Mouse (Mus musculus) spleen, adult 12 weeks (tissue): ENCODE measurements around the gene Agxt.

Experiments used
- DNase-seq: peaks from one replicate; pipeline ENCODE4 v3.0.0; 2022; ENCODE audit warnings: low spot score

Gene Agxt

DNA sequence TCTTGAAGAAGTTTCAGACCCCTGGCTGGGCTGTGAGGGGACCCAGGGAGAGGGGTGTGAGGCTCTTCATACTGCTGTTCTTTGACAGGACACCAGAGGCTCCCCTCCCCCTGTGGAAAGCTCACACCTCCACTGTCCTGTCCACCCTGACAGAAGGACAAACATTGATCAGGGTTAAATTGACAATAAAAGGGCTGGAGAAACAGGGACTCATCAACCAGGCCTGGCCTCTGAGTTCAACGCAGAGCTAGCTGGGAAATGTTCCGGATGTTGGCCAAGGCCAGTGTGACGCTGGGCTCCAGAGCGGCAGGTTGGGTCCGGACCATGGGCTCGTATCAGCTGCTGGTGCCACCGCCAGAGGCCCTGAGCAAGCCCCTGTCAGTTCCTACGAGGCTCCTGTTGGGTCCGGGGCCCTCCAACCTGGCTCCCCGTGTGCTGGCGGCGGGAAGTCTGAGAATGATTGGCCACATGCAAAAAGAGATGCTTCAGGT lies at the start of gene Agxt:
Gene Agxt, plus strand, starts transcription at position 205 of the 491 bp plus-strand sequence.
- no peak for DNase-seq

DNA sequence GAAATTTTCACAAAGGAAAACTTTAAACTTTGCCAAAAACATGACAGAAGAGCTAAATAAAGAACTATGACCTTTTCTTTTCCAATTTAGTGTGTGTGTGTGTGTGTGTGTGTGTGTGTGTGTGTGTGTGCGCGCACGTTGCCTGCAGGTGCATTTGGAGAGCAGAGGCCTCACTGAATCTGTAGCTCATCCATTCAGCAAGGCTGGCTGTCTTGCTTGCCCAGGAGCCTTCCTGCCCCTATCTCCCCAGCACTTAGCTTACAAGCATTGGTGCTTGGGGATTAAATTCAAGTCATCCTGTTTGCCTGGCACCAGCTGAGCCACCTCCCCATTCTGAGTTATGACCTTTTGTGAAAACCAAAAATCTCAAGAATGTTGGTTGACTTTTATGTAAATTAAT lies 42.5 kb upstream of the Agxt start:
- no peak for DNase-seq

GRCm38 (mm10) chr1:93098956-93099355 lies 36.1 kb upstream of the Agxt start:
- DNase-seq: no peak

DNA sequence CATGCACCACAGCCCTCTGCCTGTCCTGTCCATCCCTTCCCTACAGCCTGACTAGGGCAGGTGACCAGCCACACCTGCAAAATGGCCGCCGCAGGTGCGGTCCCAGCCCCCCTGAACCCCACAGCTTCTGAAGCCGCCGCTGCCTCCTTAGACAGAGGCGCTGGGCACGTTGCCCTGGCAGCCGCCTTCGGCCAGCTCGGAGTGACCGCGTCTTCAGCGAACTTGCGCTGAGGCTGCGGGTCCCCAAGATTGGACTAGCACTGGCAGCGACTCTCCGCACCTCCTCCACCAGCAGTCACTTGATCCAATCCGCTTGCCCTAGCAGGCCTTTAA lies 34.8 kb upstream of the Agxt start:
- no peak for DNase-seq

GRCm38 (mm10) chr1:93100576-93101491 lies 34.2 kb upstream of the Agxt start:
- DNase-seq: no peak

- no peak for DNase-seq
Measured at GRCm38 (mm10) chr1:93101571-93102061, 33.4 kb upstream of the Agxt start, which contains the start of gene Kif1a. TSS of gene Kif1a (minus strand) at chr1:93101951.

DNA sequence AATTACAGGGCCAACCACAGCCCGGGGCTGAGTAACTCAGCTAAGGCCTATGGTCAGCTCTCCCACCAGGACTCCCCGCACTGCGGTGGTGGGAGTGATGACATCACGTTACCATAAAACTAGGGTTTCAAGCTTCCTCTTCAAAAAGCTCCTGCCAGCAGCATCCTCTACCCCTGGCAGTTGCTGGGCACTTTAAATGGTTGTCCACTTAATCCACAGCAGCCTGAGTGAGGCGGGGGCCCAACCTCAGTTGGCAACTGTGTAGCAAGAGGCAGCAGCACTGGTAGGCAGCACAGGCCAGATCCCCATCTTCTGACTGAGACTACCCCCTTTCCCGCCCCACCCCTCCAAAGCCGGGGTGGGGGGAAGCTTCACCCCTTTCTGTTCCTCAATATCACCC lies 32.3 kb upstream of the Agxt start:
- no peak for DNase-seq

GRCm38 (mm10) chr1:93114713-93115463 lies 20.2 kb upstream of the Agxt start:
- DNase-seq: no peak

DNA sequence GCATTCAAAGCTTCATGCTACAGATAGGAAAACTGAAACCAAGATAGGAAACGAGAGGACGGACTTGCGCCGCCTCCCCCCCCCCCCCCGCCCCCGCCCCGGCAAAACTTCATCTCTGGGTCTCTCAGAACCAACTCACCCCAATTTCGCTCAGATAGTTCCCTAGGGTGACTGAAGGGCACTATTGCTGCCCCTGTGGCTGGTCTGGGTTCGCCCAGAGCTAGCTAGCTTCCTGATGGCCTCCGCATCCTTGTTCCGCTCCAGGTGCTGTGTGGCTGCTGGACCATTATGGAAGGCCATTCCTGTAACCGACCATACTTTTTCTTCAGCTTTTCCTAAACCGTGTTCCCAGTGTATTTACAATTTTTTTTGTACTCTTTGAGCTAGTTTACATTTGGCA lies 19.6 kb upstream of the Agxt start:
- no peak for DNase-seq

GRCm38 (mm10) chr1:93118816-93119215 lies 16.2 kb upstream of the Agxt start:
- DNase-seq: no peak

DNA sequence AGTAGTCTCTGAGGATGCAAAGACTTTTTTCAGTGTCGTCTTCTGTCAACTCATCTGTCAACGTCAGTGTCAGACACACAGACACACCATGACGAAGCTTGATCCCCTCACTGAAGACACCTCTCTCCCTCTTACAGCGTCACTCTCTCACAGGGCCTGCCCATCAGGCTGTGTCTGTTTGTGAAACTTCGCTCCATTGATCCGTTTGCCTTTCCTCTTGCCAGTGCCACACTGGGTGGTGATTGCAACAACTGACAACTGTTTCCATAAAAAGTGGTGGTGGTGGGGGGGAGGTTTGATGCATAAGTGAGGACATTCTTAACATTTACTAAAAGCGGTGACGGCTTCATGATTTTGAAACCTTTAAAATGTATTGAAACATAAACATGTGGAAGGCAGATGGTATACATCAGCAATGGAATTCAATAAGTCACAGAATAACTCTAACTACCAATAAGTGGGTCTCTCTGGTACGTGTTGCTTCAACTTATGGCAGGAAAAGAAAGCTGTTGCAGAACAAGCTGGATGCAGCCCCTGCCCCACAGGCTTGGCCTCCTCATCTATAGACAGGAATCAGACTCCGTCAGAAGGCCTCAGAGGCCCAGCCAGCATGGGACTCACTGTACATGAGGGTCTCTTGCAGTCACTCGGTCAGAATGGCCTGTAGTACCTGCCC lies 11.7 kb upstream of the Agxt start:
- no peak for DNase-seq

DNA sequence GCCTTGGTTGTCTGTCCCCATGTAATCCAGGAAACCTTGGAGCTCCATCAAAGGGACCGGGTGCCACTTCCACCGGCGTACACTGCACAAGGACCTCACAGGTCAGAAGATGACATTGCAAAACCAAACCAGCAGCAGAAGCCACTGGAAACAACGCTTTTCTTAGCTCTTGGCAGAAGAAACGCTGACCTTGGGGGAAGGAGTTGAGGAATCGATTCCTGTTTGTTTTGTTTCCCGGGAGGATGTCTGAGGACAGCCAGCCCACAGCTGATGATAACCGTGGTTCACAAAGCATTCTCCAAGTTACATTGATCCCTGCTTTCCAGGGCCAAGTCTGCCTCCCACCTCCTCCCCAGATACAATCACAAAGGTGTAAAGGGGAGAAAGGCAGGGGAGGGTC lies 11.0 kb upstream of the Agxt start:
- no peak for DNase-seq

DNA sequence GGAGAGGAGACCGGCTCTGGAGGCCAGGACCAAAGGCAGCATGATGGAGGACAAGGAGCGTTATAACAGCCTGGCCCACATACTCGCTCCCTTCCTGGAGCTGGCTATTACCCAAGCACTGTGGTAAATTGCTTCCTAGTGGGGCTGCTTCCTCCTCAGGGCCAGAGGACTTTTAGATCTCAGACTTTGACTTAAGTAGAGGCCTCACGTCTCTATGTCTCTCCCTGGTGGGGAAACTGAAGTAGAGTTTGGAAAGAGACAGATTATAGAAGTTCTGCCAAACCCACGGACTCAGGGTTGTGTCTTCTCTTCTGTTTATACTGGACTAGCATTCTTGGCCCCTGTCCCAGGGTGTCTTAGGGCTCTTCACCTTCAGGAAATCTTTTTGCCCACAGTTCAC lies 9.8 kb upstream of the Agxt start:
- DNase-seq: no peak

- no peak for DNase-seq
Measured at GRCm38 (mm10) chr1:93128209-93128608, 6.8 kb upstream of the Agxt start.

- no peak for DNase-seq
Measured at GRCm38 (mm10) chr1:93128710-93129349, 6.2 kb upstream of the Agxt start.

DNA sequence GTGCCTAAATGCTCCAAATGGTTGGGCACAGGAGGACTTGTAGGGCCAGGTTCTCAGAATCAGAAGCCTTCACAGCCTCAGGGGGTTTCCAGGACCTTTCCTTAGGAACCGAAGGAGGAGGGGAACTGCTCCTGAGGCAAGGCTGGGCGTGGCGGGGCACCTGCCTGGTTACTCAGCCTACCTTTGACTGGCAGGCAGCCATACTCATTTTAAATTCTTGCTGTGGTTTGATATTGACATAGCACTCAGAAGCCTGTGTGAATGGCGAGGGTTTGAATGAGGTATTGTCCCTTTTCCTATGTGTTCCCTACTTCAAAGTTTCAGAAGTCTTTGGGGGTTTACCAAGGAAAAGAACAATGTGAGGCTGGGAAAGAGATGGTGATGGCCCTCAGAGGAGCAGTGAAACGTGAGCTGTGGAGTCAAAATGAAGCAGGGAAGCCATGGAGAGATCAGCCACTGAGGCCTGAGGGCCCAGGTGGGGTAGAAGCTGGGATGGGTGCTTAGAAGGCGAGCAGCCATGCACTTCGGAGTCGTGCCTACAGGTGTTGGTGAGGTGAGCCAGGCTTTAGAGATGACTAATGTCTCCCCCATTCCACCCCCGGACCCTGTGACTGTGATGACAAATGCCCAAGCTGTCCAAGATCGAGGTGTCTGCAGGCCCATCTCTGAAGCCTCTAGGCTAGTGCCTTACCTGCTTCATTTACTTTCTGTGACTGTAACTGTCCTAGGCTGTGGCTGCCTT lies 4.6 kb upstream of the Agxt start:
- no peak for DNase-seq

GRCm38 (mm10) chr1:93132676-93133075 lies 2.4 kb upstream of the Agxt start:
- no peak for DNase-seq

DNA sequence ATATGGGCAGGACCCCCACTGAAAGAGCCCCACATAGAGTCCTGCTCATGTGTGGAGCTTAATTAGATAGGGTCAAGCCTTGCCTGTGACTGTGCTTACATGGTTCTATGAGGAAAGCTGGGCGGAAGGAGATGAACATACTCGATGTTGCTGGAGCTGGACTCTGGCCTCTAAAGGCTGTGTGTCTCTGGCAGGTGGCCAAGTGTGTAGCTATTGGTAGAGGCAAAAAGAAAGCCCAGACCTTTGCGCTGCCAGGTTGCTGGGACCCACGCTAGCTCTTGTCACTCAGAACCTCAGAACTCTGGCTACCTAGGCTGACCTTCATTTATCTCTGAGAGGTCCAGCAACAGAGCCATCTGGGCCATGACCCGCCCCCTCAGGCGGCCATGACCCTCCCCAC lies 3.5 kb downstream of the Agxt start:
- no peak for DNase-seq

GRCm38 (mm10) chr1:93139713-93140112 lies 4.7 kb downstream of the Agxt start:
- no peak for DNase-seq

DNA sequence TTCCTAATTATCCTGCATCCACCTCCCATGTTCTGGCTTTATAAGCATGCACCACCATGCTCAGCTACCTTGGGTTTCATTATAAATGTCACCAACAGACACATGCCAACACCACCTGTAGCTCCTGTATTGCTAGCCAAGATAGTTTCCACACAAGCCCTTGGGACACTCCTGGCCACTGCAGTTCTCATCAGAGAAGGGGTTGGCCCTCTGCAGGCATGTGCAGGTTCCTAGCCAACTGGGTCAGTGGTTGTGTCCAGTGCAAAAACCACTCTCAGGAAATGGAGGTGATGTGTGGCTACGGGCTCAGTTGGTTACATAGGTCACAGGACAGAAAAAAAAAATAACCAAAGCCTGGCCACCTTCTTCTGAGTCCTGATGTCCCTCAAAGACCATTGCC lies 7.8 kb downstream of the Agxt start:
- DNase-seq: no peak

GRCm38 (mm10) chr1:93144176-93144575 lies 9.1 kb downstream of the Agxt start:
- no peak for DNase-seq
